Mouse (Mus musculus) neural tube, embryonic 14.5 days (tissue): ENCODE measurements around the gene Ndufaf2. TPM values are rescaled to one million over a fixed set of nuclear protein-coding genes. Genes with fewer than 3 reads are reported as not detected.

Source experiments
- ATAC-seq: fragments of 200-750 bp; cut with Nextera tagmentation; 2 replicates; pipeline ENCODE4 v1.8.0; 2017; ENCODE audit warnings: low read depth, mild to moderate bottlenecking, moderate TSS enrichment, moderate library complexity
- H3K27ac ChIP-seq: fragments of 300-500 bp; sonication (generic); 2 replicates; pipeline ENCODE4 v1.5.1; 2014; ENCODE audit warnings: low read depth, mild to moderate bottlenecking, control low read depth, low read length, moderate library complexity, mixed read lengths
- H3K27me3 ChIP-seq: fragments of 300-500 bp; sonication (generic); 2 replicates; pipeline ENCODE4 v1.6.1; 2014; ENCODE audit warnings: low read length; ENCODE audit not compliant: control insufficient read depth, insufficient read depth
- H3K36me3 ChIP-seq: fragments of 300-500 bp; sonication (generic); 2 replicates; pipeline ENCODE4 v1.6.1; 2014; ENCODE audit warnings: low read length, mixed read lengths; ENCODE audit not compliant: control insufficient read depth, insufficient read depth
- H3K4me1 ChIP-seq: fragments of 300-500 bp; sonication (generic); 2 replicates; pipeline ENCODE4 v1.6.1; 2014; ENCODE audit warnings: low read length; ENCODE audit not compliant: control insufficient read depth, insufficient read depth
- H3K4me2 ChIP-seq: fragments of 300-500 bp; sonication (generic); 2 replicates; pipeline ENCODE4 v1.6.1; 2014; ENCODE audit warnings: mild to moderate bottlenecking, low read depth, low read length, control low read depth
- H3K4me3 ChIP-seq: fragments of 300-500 bp; sonication (generic); 2 replicates; pipeline ENCODE4 v1.5.1; 2014; ENCODE audit warnings: low read depth, low read length, control low read depth, mixed read lengths
- H3K9ac ChIP-seq: fragments of 300-500 bp; sonication (generic); replicated peaks from 2 replicates; pipeline ENCODE4 v1.6.1; 2014; ENCODE audit warnings: low read depth, mild to moderate bottlenecking, control low read depth, low read length, mixed read lengths
- H3K9me3 ChIP-seq: fragments of 300-500 bp; sonication (generic); 2 replicates; pipeline ENCODE4 v1.6.1; 2016; ENCODE audit warnings: low read length; ENCODE audit not compliant: control insufficient read depth
- WGBS: fragments of 180-500 bp; shearing (Covaris S2); extraction: QIAGEN DNeasy Blood & Tissue Kit; methylation state at CpG from one replicate; pipeline ENCODE4 v1.1.7; 2014; 5-methylcytosine and 5-hydroxymethylcytosine counted together
- polyA plus RNA-seq: library from polyadenylated mRNA; unstranded; fragments of >200 nt; fragmentation: Nextera tagmentation; extraction: Ambion mirVana; gene quantifications from 2 replicates; pipeline ENCODE4 v1.2.1, GENCODE M21; 2014

Gene Ndufaf2
- polyA plus RNA-seq, 1 experiment from 2014 or later = 79.3 TPM

GRCm38 (mm10) chr13:108157156-108157555 lies 1.3 kb downstream of the Ndufaf2 start:
- ATAC-seq = no peak
- Histone ChIP-seq H3K27me3 (no peaks in the 10 kb centered on the region), H3K9me3 (no peaks in the 10 kb centered on the region), H3K9ac (no peak overlapping the region), H3K4me3 (no peak overlapping the region), H3K4me1 (peaks cover 11% of the 10 kb centered on the region), H3K4me2 (no peak overlapping the region), H3K27ac (no peak overlapping the region), H3K36me3 (no peaks in the 10 kb centered on the region; the same call in 1 of the 2 replicates)
- WGBS = 84% methylated on average over 2 of the region's 2 CpGs

GRCm38 (mm10) chr13:108152650-108153372 lies 5.6 kb downstream of the Ndufaf2 start:
- Histone ChIP-seq H3K27me3 (no peaks in the 10 kb centered on the region), H3K36me3 (no peaks in the 10 kb centered on the region), H3K4me3 (no peak overlapping the region), H3K9ac (no peak overlapping the region), H3K9me3 (no peaks in the 10 kb centered on the region), H3K27ac (no peak overlapping the region), H3K4me1 (peaks cover 4% of the 10 kb centered on the region; the same call in 1 of the 2 replicates), H3K4me2 (no peak overlapping the region)
- no peak for ATAC-seq
- WGBS = 68% methylated on average over 8 of the region's 8 CpGs

- H3K36me3 ChIP-seq = no peaks in the 10 kb centered on the region
- no peak overlapping the region for H3K27ac ChIP-seq
- H3K9me3 ChIP-seq = no peaks in the 10 kb centered on the region
- ATAC-seq = no peak
- no peaks in the 10 kb centered on the region for H3K4me1 ChIP-seq
- H3K4me2 ChIP-seq = no peak overlapping the region
- H3K27me3 ChIP-seq = no peaks in the 10 kb centered on the region
- no peak overlapping the region for H3K9ac ChIP-seq
- H3K4me3 ChIP-seq = no peak overlapping the region
Observed at GRCm38 (mm10) chr13:108151782-108152181, 6.6 kb downstream of the Ndufaf2 start.

DNA sequence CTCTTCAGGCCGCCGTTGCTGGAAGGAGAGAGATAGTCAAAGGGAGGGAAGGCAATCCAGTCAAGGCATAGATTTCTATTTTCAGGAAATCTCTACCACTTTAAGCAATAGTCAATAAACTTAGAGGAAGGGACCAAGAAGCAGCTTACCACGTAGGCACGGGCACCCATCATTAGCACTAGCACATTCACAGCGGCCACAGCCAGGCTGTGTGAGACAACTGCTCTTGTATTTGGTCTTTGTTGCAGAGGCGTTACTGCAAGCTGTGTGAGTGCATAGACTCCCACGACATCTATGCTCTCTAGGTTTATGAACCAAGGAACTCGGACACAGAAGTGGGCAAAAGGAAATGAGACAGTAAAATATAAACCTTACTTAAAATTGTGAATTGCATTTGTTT lies 14.3 kb downstream of the Ndufaf2 start:
- 89% methylated on average over 8 of the region's 8 CpGs for WGBS
- no peak for ATAC-seq

DNA sequence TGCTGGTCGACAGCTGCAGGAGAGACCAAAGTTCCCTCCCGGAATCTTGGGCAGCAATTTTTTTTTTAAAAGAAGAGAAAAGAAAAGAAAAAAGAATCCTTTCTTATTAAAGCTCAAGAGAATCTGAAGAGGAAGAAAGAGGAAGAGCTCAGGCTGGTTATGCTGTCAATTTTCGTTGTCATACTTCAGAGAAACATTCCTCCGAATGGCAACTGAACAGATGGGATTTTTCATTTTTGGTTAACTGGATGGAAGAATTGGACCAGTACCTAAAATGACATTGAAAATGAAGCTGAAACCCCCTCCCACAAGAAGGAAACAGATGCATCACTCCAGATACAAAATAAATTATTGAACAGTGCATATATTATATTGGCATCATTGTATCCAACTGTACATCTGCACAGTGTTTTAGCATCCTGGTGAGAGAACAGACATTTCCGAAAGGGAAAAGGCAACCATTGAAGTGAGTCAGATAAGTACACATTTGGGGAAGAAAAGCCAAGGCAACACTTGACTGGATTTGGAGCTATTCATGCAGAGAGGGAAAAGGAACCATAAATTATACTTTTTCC lies 19.9 kb downstream of the Ndufaf2 start:
- Histone ChIP-seq H3K36me3 (no peaks in the 10 kb centered on the region), H3K9ac (no peak overlapping the region), H3K4me2 (no peak overlapping the region), H3K9me3 (no peaks in the 10 kb centered on the region), H3K4me1 (no peaks in the 10 kb centered on the region), H3K27me3 (no peaks in the 10 kb centered on the region), H3K4me3 (no peak overlapping the region), H3K27ac (no peak overlapping the region)
- 83% methylated on average over 5 of the region's 5 CpGs for WGBS
- no peak for ATAC-seq

More for the DNA sequence above, 14.3 kb downstream of the Ndufaf2 start:
- Histone ChIP-seq H3K9me3 (no peaks in the 10 kb centered on the region), H3K27ac (no peak overlapping the region), H3K9ac (no peak overlapping the region), H3K27me3 (no peaks in the 10 kb centered on the region), H3K36me3 (no peaks in the 10 kb centered on the region), H3K4me3 (no peak overlapping the region), H3K4me2 (no peak overlapping the region), H3K4me1 (no peaks in the 10 kb centered on the region)

GRCm38 (mm10) chr13:108135617-108136016 lies 22.8 kb downstream of the Ndufaf2 start:
- no peak overlapping the region for H3K4me2 ChIP-seq
- no peak for ATAC-seq
- H3K9me3 ChIP-seq = no peaks in the 10 kb centered on the region
- no peak overlapping the region for H3K4me3 ChIP-seq
- H3K36me3 ChIP-seq = no peaks in the 10 kb centered on the region
- H3K27me3 ChIP-seq = no peaks in the 10 kb centered on the region
- no peak overlapping the region for H3K27ac ChIP-seq
- WGBS = 90% methylated on average over 6 of the region's 6 CpGs
- H3K9ac ChIP-seq = no peak overlapping the region
- no peaks in the 10 kb centered on the region for H3K4me1 ChIP-seq

DNA sequence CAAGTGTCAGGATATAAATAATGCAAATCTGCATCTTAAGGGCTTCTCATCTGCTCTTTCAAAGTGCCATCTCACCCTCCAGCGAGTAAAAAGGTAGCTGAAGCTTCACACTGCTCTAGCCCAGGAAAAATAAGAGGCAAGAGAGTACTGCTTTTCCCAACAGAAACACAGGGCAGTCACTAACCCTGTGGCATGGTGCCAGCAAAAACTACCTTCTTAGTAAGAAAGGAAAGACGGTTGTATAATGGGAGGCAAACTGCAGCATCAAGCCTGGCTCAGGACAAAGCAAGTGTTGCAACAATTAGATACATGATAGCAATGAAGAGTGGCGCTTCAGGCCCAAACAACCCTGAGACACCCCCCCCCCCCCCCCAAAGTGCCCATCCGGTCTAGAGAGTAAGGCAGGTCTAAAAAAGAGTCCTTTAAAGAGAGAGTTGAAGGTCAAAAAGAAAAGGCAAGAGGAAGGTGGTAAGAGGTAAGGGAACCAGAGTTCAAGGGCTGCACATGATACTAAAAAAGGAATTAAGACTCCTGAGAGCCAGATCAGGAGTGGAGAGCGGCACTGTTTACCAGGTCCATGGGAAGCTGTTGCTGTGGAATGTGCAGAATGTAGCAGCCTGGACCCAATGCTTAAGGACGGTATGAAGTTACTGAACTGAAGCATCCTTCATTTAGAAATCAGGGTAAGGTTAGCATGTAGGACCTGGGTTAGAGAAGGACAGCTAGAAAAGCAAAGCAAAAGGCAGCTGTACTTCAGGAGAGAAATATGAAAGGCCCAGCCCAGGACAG lies 26.2 kb downstream of the Ndufaf2 start:
- WGBS = 68% methylated on average over 6 of the region's 6 CpGs
- ATAC-seq = no peak

GRCm38 (mm10) chr13:108130737-108131136 lies 27.7 kb downstream of the Ndufaf2 start:
- H3K9ac ChIP-seq = no peak overlapping the region
- WGBS = 86% methylated on average over 5 of the region's 5 CpGs
- no peak overlapping the region for H3K27ac ChIP-seq
- H3K4me2 ChIP-seq = no peak overlapping the region
- no peaks in the 10 kb centered on the region for H3K27me3 ChIP-seq
- H3K4me1 ChIP-seq = no peaks in the 10 kb centered on the region
- no peaks in the 10 kb centered on the region for H3K9me3 ChIP-seq
- ATAC-seq = no peak
- H3K36me3 ChIP-seq = no peaks in the 10 kb centered on the region
- no peak overlapping the region for H3K4me3 ChIP-seq

More for the DNA sequence above, 26.2 kb downstream of the Ndufaf2 start:
- Histone ChIP-seq H3K36me3 (no peaks in the 10 kb centered on the region), H3K4me3 (no peak overlapping the region), H3K27me3 (no peaks in the 10 kb centered on the region), H3K9ac (no peak overlapping the region), H3K9me3 (no peaks in the 10 kb centered on the region), H3K4me2 (no peak overlapping the region), H3K27ac (no peak overlapping the region), H3K4me1 (no peaks in the 10 kb centered on the region)

GRCm38 (mm10) chr13:108129070-108129469 lies 29.4 kb downstream of the Ndufaf2 start:
- Histone ChIP-seq H3K4me2 (no peak overlapping the region), H3K4me1 (no peaks in the 10 kb centered on the region), H3K36me3 (no peaks in the 10 kb centered on the region), H3K4me3 (no peak overlapping the region), H3K27me3 (no peaks in the 10 kb centered on the region), H3K9ac (no peak overlapping the region), H3K9me3 (no peaks in the 10 kb centered on the region), H3K27ac (no peak overlapping the region)
- WGBS = 63% methylated on average over 7 of the region's 7 CpGs
- ATAC-seq = no peak
